23 mouse cellular contexts compared by ENCODE assay signal in the genomic region with DNA sequence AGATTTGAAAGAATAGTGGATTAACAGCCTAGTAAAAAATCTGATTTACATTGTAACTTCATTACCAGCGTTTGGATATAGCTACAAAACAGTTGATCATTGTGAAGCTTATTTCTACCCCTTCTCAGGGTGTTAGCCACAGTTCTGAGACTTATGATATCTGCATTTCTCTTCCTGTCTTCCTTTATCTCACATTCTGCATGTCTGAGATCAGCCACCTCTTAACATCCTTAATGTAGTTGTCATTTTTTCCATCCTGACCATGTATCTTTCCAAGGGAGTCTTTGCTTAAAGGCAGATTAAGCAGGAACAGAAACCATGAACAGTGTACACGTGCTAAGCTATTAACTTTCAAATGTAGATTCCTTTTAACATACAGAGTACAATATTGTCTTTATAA.
DNase-seq lines count a peak whose midpoint lies in the region; ATAC-seq and TF ChIP-seq lines count a peak whose summit lies in the region.
"Had no signal": no experiment of that assay in that cellular context is flagged by ENCODE, and none has a peak within 500 bp of the region (broad histone marks: within the 10 kb centered on the region; RNA-seq: fewer than 3 reads in every experiment).

No protein-coding gene starts in this region.

- no peaks in the 10 kb centered on the region for H3K4me1 ChIP-seq in heart, embryonic 12.5 days (replicated peaks)
- no peaks in the 10 kb centered on the region; a peak in 1 of 4 replicates for H3K4me1 ChIP-seq in MEL (ENCODE audit: control insufficient read depth in 1 of 2, insufficient read depth in 2 of 2, low read length in 2 of 2)

- TF ChIP-seq CTCF in MEL (IDR thresholded peaks at IDR 0.05 in 2 of 3, conservative IDR thresholded peaks at IDR 0.05 in 1 of 3; ENCODE audit: control insufficient read depth in 1 of 3, insufficient read depth in 1 of 3, low read depth in 2 of 3, low read length in 3 of 3, poor library complexity in 1 of 3, severe bottlenecking in 1 of 3), result no peak

- ATAC-seq in heart, embryonic 12.5 days (ENCODE audit: insufficient number of reproducible peaks, low FRiP score), result peak; percentile 33; the same call in 1 of the 2 replicates
- ATAC-seq: activated CD4-positive, CD25-positive, alpha-beta regulatory T cell, adult 4 months; CD4-positive, CD25-positive, alpha-beta regulatory T cell, adult 4 months; Patski had no signal

- no peaks in the 10 kb centered on the region for H3K79me2 ChIP-seq in MEL (ENCODE audit: control insufficient read depth, insufficient read depth, low read length, poor library complexity)

- DNase-seq in heart, postnatal 36 days, result no peak
- DNase-seq in 416B (ENCODE audit: low read depth), result peak; percentile 49
- DNase-seq in MEL (ENCODE audit: low read depth, low spot score), result peak; percentile 53
- DNase-seq in left cerebral cortex, adult 8-10 months (ENCODE audit: low spot score in 2 of 2), result no peak
- no peak for DNase-seq in lung, postnatal 10 days
- DNase-seq: adrenal gland, adult 2 months; adrenal gland, adult 8-10 months; adrenal gland, postnatal 10 days; adrenal gland, postnatal 14 days; adrenal gland, postnatal 25 days; adrenal gland, postnatal 36 days; B cell, adult 2 months; cerebellum, adult 11 months; cerebellum, adult 11-12 months; cerebellum, adult 18-20 months; cerebellum, adult 2 months; cerebellum, adult 8-10 months had no signal

- H3K4me2 ChIP-seq in heart, embryonic 12.5 days, result no peak overlapping the region

- H3K9me3 ChIP-seq in heart, embryonic 12.5 days (replicated peaks), result no peaks in the 10 kb centered on the region
- no peaks in the 10 kb centered on the region for H3K9me3 ChIP-seq in MEL (replicated peaks; ENCODE audit: insufficient read depth, low read length)

- intact Hi-C loops in heart, postnatal 36 days (cut with DNase I), result no loop called here

- no peak overlapping the region for H3K27ac ChIP-seq in heart, embryonic 12.5 days (ENCODE audit: poor library complexity, severe bottlenecking)
- no peak overlapping the region for H3K27ac ChIP-seq in MEL (ENCODE audit: control insufficient read depth, low read depth, low read length)

- no peak overlapping the region for H3K9ac ChIP-seq in heart, embryonic 12.5 days
- H3K9ac ChIP-seq in MEL (ENCODE audit: control insufficient read depth, low read depth, low read length, poor library complexity, severe bottlenecking), result no peak overlapping the region

- TF ChIP-seq RAD21 in MEL (IDR thresholded peaks at IDR 0.05; ENCODE audit: low read depth, low read length), result no peak

- 42% methylated on average over 2 of the region's 2 CpGs for WGBS in heart, embryonic 12.5 days

- H3K4me3 ChIP-seq in heart, embryonic 12.5 days, result no peak overlapping the region
- H3K4me3 ChIP-seq in MEL (ENCODE audit: control insufficient read depth in 1 of 2, insufficient read depth in 1 of 2, low read depth in 2 of 2, low read length in 2 of 2), result no peak overlapping the region

- no peak for TF ChIP-seq POLR2A in MEL (IDR thresholded peaks at IDR 0.05; ENCODE audit: control insufficient read depth in 1 of 2, insufficient read depth in 1 of 2, low read depth in 1 of 2, low read length in 2 of 2, poor library complexity in 1 of 2)

- peak; percentile 62 to 70; a peak in 3 of 4 replicates for TF ChIP-seq EP300 in MEL (IDR thresholded peaks at IDR 0.05; ENCODE audit: low read depth in 1 of 2, low read length in 2 of 2)

- H3K36me3 ChIP-seq in heart, embryonic 12.5 days, result no peaks in the 10 kb centered on the region
- H3K36me3 ChIP-seq in MEL (ENCODE audit: control insufficient read depth in 1 of 2, insufficient read depth in 2 of 2, low read length in 2 of 2), result peaks cover 0 to 7% of the 10 kb centered on the region in 2 experiments; a peak in 2 of 4 replicates
- H3K36me3 ChIP-seq: G1E had no signal

- no peaks in the 10 kb centered on the region for H3K27me3 ChIP-seq in heart, embryonic 12.5 days (replicated peaks)
- no peaks in the 10 kb centered on the region for H3K27me3 ChIP-seq in MEL (ENCODE audit: control insufficient read depth in 1 of 2, insufficient read depth in 2 of 2, low read length in 2 of 2)
- H3K27me3 ChIP-seq: CH12.LX, Patski had no signal

TF ChIP-seq in MEL, 35 proteins besides CTCF, POLR2A, EP300 and RAD21:
- TF ChIP-seq GABPA (IDR thresholded peaks at IDR 0.05; ENCODE audit: low read depth, low read length) (no peak), TBP (IDR thresholded peaks at IDR 0.05; ENCODE audit: low read depth, low read length) (no peak), TCF12 (IDR thresholded peaks at IDR 0.05; ENCODE audit: low read depth, low read length) (peak; percentile 38; the same call in 1 of the 2 replicates), GATA1 (IDR thresholded peaks at IDR 0.05; ENCODE audit: low read depth, low read length) (peak; percentile 74), MAX (IDR thresholded peaks at IDR 0.05; ENCODE audit: low read length) (0 out of 2 replicates have a peak, but pooled peaks have one; percentile 25), MYC (IDR thresholded peaks at IDR 0.05; ENCODE audit: low read depth, low read length) (peak; percentile 22; the same call in 1 of the 2 replicates), POLR2AphosphoS2 (IDR thresholded peaks at IDR 0.05; ENCODE audit: low read length) (no peak), ZNF384 (IDR thresholded peaks at IDR 0.05; ENCODE audit: low read depth, low read length) (no peak), MAFK (IDR thresholded peaks at IDR 0.05; ENCODE audit: borderline replicate concordance, low read depth, low read length) (no peak), NELFE (IDR thresholded peaks at IDR 0.05; ENCODE audit: low read depth, low read length) (no peak), UBTF (IDR thresholded peaks at IDR 0.05; ENCODE audit: borderline replicate concordance, insufficient read depth, low read depth, low read length) (no peak)

Comparison
In these comparisons a context has a peak if more than half of its experiments do, and no peak if none do; other contexts are left out.
1. DNase-seq: peak in 416B (single experiment) and MEL (single experiment); none in heart, postnatal 36 days (0 of 2), left cerebral cortex, adult 8-10 months (0 of 2) and lung, postnatal 10 days (single experiment).